Mouse (Mus musculus) spleen, adult 2 months (tissue): ENCODE results near the gene Arhgef11.

Experiments used
- CTCF ChIP-seq: fragments of 200-500 bp; IDR thresholded peaks from 2 replicates; pipeline ENCODE4 v1.5.1; 2011; ENCODE audit warnings: mild to moderate bottlenecking, inconsistent platforms; ENCODE audit not compliant: insufficient read depth, insufficient read length, insufficient replicate concordance; ENCODE audit errors: extremely low read depth
- POLR2A ChIP-seq: fragments of 200-500 bp; IDR thresholded peaks from 2 replicates; pipeline ENCODE4 v1.6.1; 2011; ENCODE audit warnings: low read depth, low read length, inconsistent platforms

DNA sequence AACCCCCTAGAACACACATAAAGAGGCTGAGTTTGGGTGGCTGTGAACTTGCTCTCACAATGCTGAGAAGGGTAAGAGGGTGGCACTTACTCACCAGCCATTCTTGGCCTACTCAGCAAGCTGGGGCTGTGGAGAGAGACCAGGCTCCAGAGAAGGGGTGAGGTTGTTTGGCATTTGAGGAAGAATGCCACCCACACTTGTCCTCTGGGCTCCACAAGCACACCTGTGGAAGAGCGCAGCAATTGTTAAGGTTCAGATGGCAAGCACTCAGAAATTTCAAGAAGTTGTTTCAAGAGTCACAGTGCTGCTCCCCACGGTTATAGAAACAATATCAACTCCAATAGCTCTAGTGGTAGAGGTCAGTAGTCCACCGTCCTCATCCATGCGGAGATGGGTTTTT lies 1.0 kb upstream of the Arhgef11 start:
- TF ChIP-seq POLR2A (no peak), CTCF (no peak)
